Mouse (Mus musculus) lung, postnatal 0 days (tissue): ENCODE data around the gene Fam69b. TPM values are rescaled to one million over a fixed set of nuclear protein-coding genes. Genes with fewer than 3 reads are reported as not detected.

Experiments
- ATAC-seq: fragments of 200-750 bp; cut with Nextera tagmentation; 2 replicates; pipeline ENCODE4 v1.8.0; 2017; ENCODE audit warnings: moderate library complexity
- DNase-seq: peaks from one replicate; pipeline ENCODE4 v3.0.0-alpha.2; 2016; ENCODE audit warnings: low spot score
- H3K27ac ChIP-seq: fragments of 300-500 bp; sonication (generic); 2 replicates; pipeline ENCODE4 v1.5.1; 2014; ENCODE audit warnings: antibody characterized with exemption, mild to moderate bottlenecking, low read length, mixed read lengths
- H3K27me3 ChIP-seq: fragments of 300-500 bp; sonication (generic); replicated peaks from 2 replicates; pipeline ENCODE4 v1.6.1; 2014; ENCODE audit warnings: low read length, mixed read lengths; ENCODE audit not compliant: insufficient read depth
- H3K36me3 ChIP-seq: fragments of 300-500 bp; sonication (generic); 2 replicates; pipeline ENCODE4 v1.6.1; 2014; ENCODE audit warnings: low read length, mixed read lengths; ENCODE audit not compliant: insufficient read depth
- H3K4me1 ChIP-seq: fragments of 300-500 bp; sonication (generic); 2 replicates; pipeline ENCODE4 v1.6.1; 2014; ENCODE audit warnings: antibody characterized with exemption, low read depth, low read length, mixed read lengths; ENCODE audit not compliant: insufficient read depth
- H3K4me2 ChIP-seq: fragments of 300-500 bp; sonication (generic); replicated peaks from 2 replicates; pipeline ENCODE4 v1.6.1; 2014; ENCODE audit warnings: low read depth, mild to moderate bottlenecking, low read length, moderate library complexity, mixed read lengths
- H3K4me3 ChIP-seq: fragments of 300-500 bp; sonication (generic); 2 replicates; pipeline ENCODE4 v1.5.1; 2014; ENCODE audit warnings: low read depth, low read length
- H3K9ac ChIP-seq: fragments of 300-500 bp; sonication (generic); replicated peaks from 2 replicates; pipeline ENCODE4 v1.6.1; 2014; ENCODE audit warnings: low read depth, mild to moderate bottlenecking
- H3K9me3 ChIP-seq: fragments of 300-500 bp; sonication (generic); 2 replicates; pipeline ENCODE4 v1.6.1; 2016; ENCODE audit warnings: low read length, mixed read lengths
- CTCF ChIP-seq: IDR thresholded peaks from 2 replicates; pipeline ENCODE4 v1.5.1; 2016; ENCODE audit warnings: antibody characterized with exemption, mild to moderate bottlenecking
- EP300 ChIP-seq: IDR thresholded peaks from 2 replicates; pipeline ENCODE4 v1.6.1; 2016; ENCODE audit warnings: antibody characterized with exemption, mild to moderate bottlenecking, control low read depth
- WGBS: fragments of 180-500 bp; shearing (Covaris S2); extraction: QIAGEN DNeasy Blood & Tissue Kit; methylation state at CpG from one replicate; pipeline ENCODE4 v1.1.7; 2014; 5-methylcytosine and 5-hydroxymethylcytosine counted together
- polyA plus RNA-seq: library from polyadenylated mRNA; unstranded; fragments of >200 nt; fragmentation: Nextera tagmentation; extraction: Ambion mirVana; gene quantifications from 2 replicates; pipeline ENCODE4 v1.2.1, GENCODE M21; 2015

Gene Fam69b
- 6.2 and 8.2 TPM in 2 replicates for polyA plus RNA-seq

DNA sequence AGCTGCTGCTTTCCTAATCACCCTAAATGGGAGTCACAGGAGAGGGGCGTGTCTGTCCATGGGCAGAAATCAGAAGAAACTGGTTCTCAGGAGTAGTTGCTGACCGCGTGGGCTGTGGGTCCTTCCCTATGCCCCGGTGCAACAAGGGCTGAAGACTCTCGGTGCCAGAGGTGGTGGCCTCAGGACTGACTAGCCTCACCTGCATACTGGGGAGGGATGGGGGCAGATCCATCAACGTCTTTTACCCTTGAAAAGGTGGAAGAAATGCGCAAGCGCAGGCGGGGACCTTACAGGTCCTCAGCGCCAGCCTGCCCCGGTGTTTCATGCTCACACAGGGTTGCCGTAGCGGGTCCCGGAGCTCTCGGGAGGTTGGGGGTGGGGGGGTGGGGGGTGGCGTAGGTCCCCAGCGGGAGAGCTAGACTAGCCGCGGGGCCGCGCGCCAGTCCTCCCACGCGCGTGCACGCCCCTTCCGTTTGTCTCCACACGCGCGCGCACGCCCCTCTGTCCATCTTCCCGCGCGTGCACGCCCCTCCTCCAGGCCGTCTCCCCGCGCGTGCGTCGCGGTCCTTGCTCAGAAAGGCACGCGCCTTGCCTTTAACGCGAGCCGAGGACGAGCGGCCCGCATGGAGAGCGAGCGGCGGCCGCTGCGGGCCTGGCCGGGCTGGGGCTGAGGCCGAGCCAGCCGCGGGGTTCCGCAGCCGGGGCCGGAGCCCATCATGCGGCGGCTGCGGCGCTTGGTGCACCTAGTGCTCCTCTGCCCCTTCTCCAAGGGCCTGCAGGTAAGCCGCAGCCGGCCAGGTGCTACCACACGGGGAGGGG is at the start of gene Fam69b:
Fam69b (plus strand) TSS at position 537 of the 819 bp plus-strand sequence.
- peak within 1 kb of the TSS; percentile 39 for H3K9ac ChIP-seq
- ATAC-seq (peak; percentile 62), DNase-seq (peak; percentile 83)
- H3K36me3 ChIP-seq, result no peaks in the 10 kb centered on the region
- H3K9me3 ChIP-seq, result no peaks in the 10 kb centered on the region
- H3K27me3 ChIP-seq, result no peaks in the 10 kb centered on the region
- peak within 1 kb of the TSS; percentile 43 for H3K4me3 ChIP-seq
- no peaks in the 10 kb centered on the region for H3K4me1 ChIP-seq
- no peak for TF ChIP-seq EP300
- WGBS, result 3% methylated on average over 58 of the region's 70 CpGs
- H3K27ac ChIP-seq, result no peak within 1 kb of the TSS
- peak within 1 kb of the TSS; percentile 96 for H3K4me2 ChIP-seq

DNA sequence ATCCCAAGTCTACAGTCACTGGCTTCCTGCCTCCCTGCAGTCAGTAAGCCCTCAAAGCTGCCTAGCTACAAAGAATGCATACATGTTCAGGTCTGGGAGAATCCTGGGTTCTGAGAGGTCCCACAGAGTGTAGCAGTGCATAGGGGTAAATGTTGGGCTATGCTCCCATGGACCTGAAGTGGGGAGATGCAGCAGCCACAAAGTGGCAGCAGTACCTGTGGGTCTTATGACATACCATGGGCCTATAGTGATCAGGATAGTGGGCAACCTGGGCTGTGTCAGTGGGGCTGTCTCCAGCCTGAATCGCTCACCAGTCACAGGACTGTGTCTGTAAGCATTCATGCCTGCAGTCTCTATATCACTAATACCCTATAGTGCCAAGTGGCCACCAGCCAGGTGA is 48.5 kb upstream of the Fam69b start, which contains the start of gene Egfl7:
Egfl7 (plus strand) TSS at position 301 of the 400 bp plus-strand sequence.
- Histone ChIP-seq H3K27ac (peak within 1 kb of the TSS; percentile 92), H3K36me3 (no peaks in the 10 kb centered on the region), H3K9ac (no peak within 1 kb of the TSS), H3K27me3 (no peaks in the 10 kb centered on the region), H3K4me3 (no peak within 1 kb of the TSS), H3K9me3 (no peaks in the 10 kb centered on the region), H3K4me2 (no peak within 1 kb of the TSS), H3K4me1 (peaks cover 10% of the 10 kb centered on the region)
- 100% methylated on average over 1 of the region's 1 CpGs for WGBS
- ATAC-seq (no peak), DNase-seq (no peak)
- no peak for TF ChIP-seq CTCF
- TF ChIP-seq EP300, result no peak

DNA sequence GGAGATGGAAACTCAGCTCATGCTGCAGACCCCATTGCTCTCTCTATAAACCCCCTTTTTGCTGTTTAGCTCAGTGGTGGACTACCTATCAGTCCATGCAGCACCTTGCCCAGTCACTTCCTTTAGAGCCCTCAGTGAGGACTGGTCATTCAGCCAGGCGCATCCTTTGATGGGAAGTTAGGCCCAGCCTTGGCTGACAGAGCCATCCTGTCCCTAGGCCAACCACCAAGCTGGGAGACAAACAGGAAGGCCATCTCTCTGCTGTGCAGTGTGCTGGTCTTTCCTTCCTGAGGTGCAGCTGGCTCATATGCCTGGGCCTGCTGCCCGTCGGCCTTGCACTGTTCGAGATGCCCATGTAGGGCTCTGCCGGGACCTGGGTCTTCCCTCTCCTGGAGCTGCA is 47.5 kb upstream of the Fam69b start:
- H3K27me3 ChIP-seq, result no peaks in the 10 kb centered on the region
- peak overlapping the region; percentile 92 for H3K27ac ChIP-seq
- peaks cover 7% of the 10 kb centered on the region; the same call in 1 of the 2 replicates for H3K4me1 ChIP-seq
- DNase-seq (no peak), ATAC-seq (no peak)
- no peak overlapping the region for H3K4me3 ChIP-seq
- peak; percentile 35; the same call in 1 of the 2 replicates for TF ChIP-seq EP300
- TF ChIP-seq CTCF, result no peak
- WGBS, result 68% methylated on average over 5 of the region's 5 CpGs
- no peaks in the 10 kb centered on the region for H3K36me3 ChIP-seq
- no peaks in the 10 kb centered on the region for H3K9me3 ChIP-seq
- H3K4me2 ChIP-seq, result no peak overlapping the region
- H3K9ac ChIP-seq, result no peak overlapping the region

DNA sequence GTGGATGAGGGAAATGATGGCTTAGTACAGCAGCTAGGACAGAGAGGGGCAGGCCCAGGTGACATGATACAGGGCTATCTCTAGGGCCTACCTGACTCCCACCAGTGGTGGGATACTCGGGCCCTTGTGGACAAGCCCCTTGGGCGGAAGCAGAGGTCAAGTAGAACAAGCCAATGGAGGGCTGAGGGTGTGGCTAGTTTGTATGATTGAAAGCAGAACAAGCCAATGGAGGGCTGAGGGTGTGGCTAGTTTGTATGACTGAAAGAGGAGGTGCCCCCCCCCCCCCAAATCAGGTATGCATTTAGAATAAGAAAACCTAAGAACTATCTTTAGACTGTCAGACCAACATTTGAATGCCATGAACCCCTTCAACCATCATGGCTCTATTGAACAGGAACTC is 46.1 kb upstream of the Fam69b start:
- no peak overlapping the region for H3K4me2 ChIP-seq
- no peaks in the 10 kb centered on the region for H3K27me3 ChIP-seq
- peaks cover 7% of the 10 kb centered on the region; the same call in 1 of the 2 replicates for H3K4me1 ChIP-seq
- ATAC-seq, result no peak
- H3K9me3 ChIP-seq, result no peaks in the 10 kb centered on the region
- H3K4me3 ChIP-seq, result no peak overlapping the region
- no peak overlapping the region for H3K9ac ChIP-seq
- H3K36me3 ChIP-seq, result no peaks in the 10 kb centered on the region
- no peak for DNase-seq
- TF ChIP-seq EP300, result no peak
- no peak for TF ChIP-seq CTCF
- H3K27ac ChIP-seq, result peak overlapping the region; percentile 95
- 73% methylated on average over 2 of the region's 2 CpGs for WGBS

DNA sequence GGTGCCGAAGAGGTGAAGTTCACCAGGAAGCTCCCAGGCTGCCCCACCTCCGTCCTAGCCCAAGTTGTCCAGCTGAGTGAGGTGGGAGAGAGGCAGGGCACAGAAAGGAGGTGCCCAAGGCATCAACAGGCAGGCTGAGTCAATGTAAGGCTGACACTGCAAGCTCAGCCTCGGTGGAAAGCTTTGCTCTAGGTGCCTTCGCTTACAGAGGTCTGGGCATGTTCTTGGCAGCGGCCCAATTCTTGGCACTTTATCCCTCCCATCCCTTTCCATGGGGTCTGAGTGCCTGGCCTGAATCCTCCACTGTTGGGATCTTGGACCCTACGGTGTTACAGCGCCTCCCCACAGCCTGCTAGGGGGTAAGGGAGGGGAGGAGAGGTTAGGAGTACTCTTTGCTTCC is 45.5 kb upstream of the Fam69b start:
- 0 out of 2 replicates have a peak overlapping the region, but pooled peaks have one; percentile 16 for H3K9ac ChIP-seq
- DNase-seq (no peak), ATAC-seq (no peak)
- peak overlapping the region; percentile 95 for H3K27ac ChIP-seq
- TF ChIP-seq CTCF, result no peak
- no peak for TF ChIP-seq EP300
- 0 out of 2 replicates have a peak overlapping the region, but pooled peaks have one; percentile 19 for H3K4me2 ChIP-seq
- 49% methylated on average over 7 of the region's 7 CpGs for WGBS
- H3K4me1 ChIP-seq, result peaks cover 7% of the 10 kb centered on the region; the same call in 1 of the 2 replicates
- H3K36me3 ChIP-seq, result no peaks in the 10 kb centered on the region
- H3K4me3 ChIP-seq, result no peak overlapping the region
- H3K9me3 ChIP-seq, result no peaks in the 10 kb centered on the region
- no peaks in the 10 kb centered on the region for H3K27me3 ChIP-seq

DNA sequence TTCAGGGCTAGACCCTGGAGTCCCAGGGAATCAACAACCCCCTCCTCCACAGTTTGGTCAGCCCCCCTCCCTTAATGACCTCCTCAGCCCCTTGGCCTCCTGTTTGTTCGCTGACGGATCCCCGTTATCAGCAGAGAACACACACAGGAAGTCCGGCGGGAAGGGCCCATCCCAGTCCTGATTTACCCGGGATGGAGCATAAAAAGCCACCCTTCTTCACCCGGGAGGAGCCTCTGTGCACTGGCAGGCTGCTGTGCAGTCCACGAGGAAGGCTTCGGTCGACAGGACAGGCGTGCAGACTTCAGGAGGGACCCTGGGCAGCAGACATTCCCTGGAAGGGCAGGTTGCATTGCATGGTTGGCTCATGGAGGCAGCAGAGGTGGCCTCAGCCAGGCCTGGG is 44.6 kb upstream of the Fam69b start:
- H3K27ac ChIP-seq, result peak overlapping the region; percentile 95
- no peaks in the 10 kb centered on the region for H3K27me3 ChIP-seq
- H3K4me3 ChIP-seq, result peak overlapping the region; percentile 58
- TF ChIP-seq CTCF, result no peak
- peak; percentile 99 for TF ChIP-seq EP300
- H3K9ac ChIP-seq, result peak overlapping the region; percentile 79
- H3K4me2 ChIP-seq, result peak overlapping the region; percentile 37
- DNase-seq, result peak; percentile 78
- H3K4me1 ChIP-seq, result peaks cover 7% of the 10 kb centered on the region; the same call in 1 of the 2 replicates
- H3K9me3 ChIP-seq, result no peaks in the 10 kb centered on the region
- H3K36me3 ChIP-seq, result no peaks in the 10 kb centered on the region
- peak; percentile 79 for ATAC-seq
- WGBS, result 21% methylated on average over 11 of the region's 11 CpGs
